Mouse (Mus musculus) ES-E14 (cell line): ENCODE data around the gene Taar3. TPM values are rescaled to one million over a fixed set of nuclear protein-coding genes. Genes with fewer than 3 reads are reported as not detected.

Source experiments
- DNase-seq: peaks from one replicate; pipeline ENCODE4 v3.0.0-alpha.2; 2013; ENCODE audit warnings: low read depth, low spot score
- H3K27ac ChIP-seq: 2 replicates; pipeline ENCODE4 v1.5.1; 2012; ENCODE audit warnings: low read depth, mild to moderate bottlenecking, low read length, moderate library complexity, mixed read lengths; ENCODE audit not compliant: poor library complexity, insufficient read depth, severe bottlenecking
- H3K36me3 ChIP-seq: 2 replicates; pipeline ENCODE4 v1.6.1; 2012; ENCODE audit warnings: mild to moderate bottlenecking, low read length, moderate library complexity, mixed read lengths; ENCODE audit not compliant: control insufficient read depth, poor library complexity, insufficient read depth, severe bottlenecking
- H3K4me1 ChIP-seq, 2 experiments: fragments of 150-350 bp in 1 of 2; sonication (generic) in 1 of 2; 2 replicates each; pipeline ENCODE4 v1.6.1; 2012; ENCODE audit warnings: low read length in 2 of 2, mild to moderate bottlenecking in 1 of 2, mixed read lengths in 1 of 2; ENCODE audit not compliant: control insufficient read depth in 2 of 2, insufficient read depth in 2 of 2, poor library complexity in 1 of 2
- H3K4me3 ChIP-seq, 2 experiments: fragments of 150-350 bp in 1 of 2; sonication (generic) in 1 of 2; 2 replicates each; pipeline ENCODE4 v1.5.1; 2012; ENCODE audit warnings: low read length in 2 of 2, low read depth in 1 of 2, mild to moderate bottlenecking in 1 of 2, mixed read lengths in 1 of 2; ENCODE audit not compliant: insufficient read depth in 1 of 2, poor library complexity in 1 of 2, severe bottlenecking in 1 of 2
- H3K9ac ChIP-seq: 2 replicates; pipeline ENCODE4 v1.6.1; 2012; ENCODE audit warnings: low read depth, mild to moderate bottlenecking, low read length, mixed read lengths; ENCODE audit not compliant: poor library complexity, insufficient read depth, severe bottlenecking
- H3K9me3 ChIP-seq: fragments of 150-350 bp; sonication (generic); 2 replicates; pipeline ENCODE4 v1.6.1; 2012; ENCODE audit warnings: low read depth, mild to moderate bottlenecking, low read length; ENCODE audit not compliant: control insufficient read depth, insufficient read depth
- CHD2 ChIP-seq: IDR thresholded peaks from 2 replicates; pipeline ENCODE4 v1.6.1; 2014; ENCODE audit warnings: mild to moderate bottlenecking, low read depth, low read length, inconsistent platforms
- HCFC1 ChIP-seq: IDR thresholded peaks from 2 replicates; pipeline ENCODE4 v1.6.1; 2012; ENCODE audit warnings: low read length, inconsistent platforms, borderline replicate concordance; ENCODE audit not compliant: insufficient read depth
- MAFK ChIP-seq: IDR thresholded peaks from 2 replicates; pipeline ENCODE4 v1.6.1; 2014; ENCODE audit warnings: mild to moderate bottlenecking, low read depth, low read length, inconsistent platforms; ENCODE audit not compliant: insufficient read depth
- ZC3H11A ChIP-seq: IDR thresholded peaks from 2 replicates; pipeline ENCODE4 v1.6.1; 2012; ENCODE audit warnings: low read depth, mild to moderate bottlenecking, inconsistent platforms, low read length, borderline replicate concordance
- ZNF384 ChIP-seq: IDR thresholded peaks from 2 replicates; pipeline ENCODE4 v1.6.1; 2012; ENCODE audit warnings: low read depth, low read length, inconsistent platforms
- in situ Hi-C, 2 experiments: fragments of 600-800 bp; cut with MboI; formaldehyde crosslinking; loops; one replicate each; pipeline ENCODE4 v1.15.1; 2025; ENCODE audit warnings: low sequenced_read_pairs in 2 of 2, inconsistent platforms in 1 of 2; ENCODE audit not compliant: unreplicated experiment in 2 of 2
- total RNA-seq: library from RNA; depleted of rRNA; stranded (reverse); fragments of 300-350 nt; gene quantifications from 2 replicates; pipeline ENCODE4 v1.2.3, GENCODE M21; 2012

The Taar3 gene
- total RNA-seq, 1 experiment, result not detected

GRCm38 (mm10) chr10:23964921-23965610 is 15.7 kb downstream of the Taar3 start:
- no peaks in the 10 kb centered on the region for H3K9me3 ChIP-seq
- H3K27ac ChIP-seq, result no peak overlapping the region
- H3K9ac ChIP-seq, result no peak overlapping the region
- DNase-seq, result no peak
- no peaks in the 10 kb centered on the region for H3K36me3 ChIP-seq
- in situ Hi-C loops, result loop anchor here in 1 of 2 experiments (25.0 kb wide), 1 partner anchor 647 kb away; no protein-coding TSS in a partner anchor
- no peaks in the 10 kb centered on the region for H3K4me1 ChIP-seq
- no peak for TF ChIP-seq CHD2
- TF ChIP-seq HCFC1, result no peak
- TF ChIP-seq ZNF384, result no peak
- no peak for TF ChIP-seq ZC3H11A
- TF ChIP-seq MAFK, result no peak
- H3K4me3 ChIP-seq, result no peak overlapping the region

DNA sequence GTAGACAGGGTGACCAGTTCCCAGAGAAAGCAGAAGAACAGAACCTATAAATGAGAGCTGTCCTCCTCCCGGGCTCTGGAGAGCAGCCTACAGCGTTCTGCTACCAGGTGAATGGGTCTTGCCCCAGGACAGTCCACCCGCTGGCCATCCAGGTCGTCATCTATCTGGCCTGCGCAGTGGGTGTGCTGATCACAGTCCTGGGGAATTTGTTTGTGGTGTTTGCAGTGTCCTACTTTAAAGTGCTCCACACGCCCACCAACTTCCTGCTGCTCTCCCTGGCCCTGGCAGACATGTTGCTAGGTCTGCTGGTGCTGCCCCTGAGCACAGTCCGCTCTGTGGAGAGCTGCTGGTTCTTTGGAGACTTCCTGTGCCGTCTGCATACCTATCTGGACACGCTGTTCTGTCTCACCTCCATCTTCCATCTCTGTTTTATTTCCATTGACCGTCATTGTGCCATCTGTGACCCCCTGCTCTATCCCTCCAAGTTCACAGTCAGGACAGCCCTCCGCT is 21.4 kb downstream of the Taar3 start, which contains the start of gene Taar5:
Taar5 (plus strand) TSS at position 51 of the 510 bp plus-strand sequence.
- Histone ChIP-seq H3K4me3 (no peak within 1 kb of the TSS), H3K36me3 (no peaks in the 10 kb centered on the region), H3K27ac (no peak within 1 kb of the TSS), H3K4me1 (0 out of 4 replicates have a peak, but pooled peaks cover 0 to 2% of the 10 kb centered on the region in 2 experiments), H3K9me3 (no peaks in the 10 kb centered on the region), H3K9ac (no peak within 1 kb of the TSS)
- TF ChIP-seq CHD2 (no peak), ZC3H11A (no peak), MAFK (no peak), ZNF384 (no peak), HCFC1 (no peak)
- DNase-seq, result no peak
- in situ Hi-C loops, result loop anchor here in 1 of 2 experiments (25.0 kb wide), 1 partner anchor 642 kb away; no protein-coding TSS in a partner anchor

DNA sequence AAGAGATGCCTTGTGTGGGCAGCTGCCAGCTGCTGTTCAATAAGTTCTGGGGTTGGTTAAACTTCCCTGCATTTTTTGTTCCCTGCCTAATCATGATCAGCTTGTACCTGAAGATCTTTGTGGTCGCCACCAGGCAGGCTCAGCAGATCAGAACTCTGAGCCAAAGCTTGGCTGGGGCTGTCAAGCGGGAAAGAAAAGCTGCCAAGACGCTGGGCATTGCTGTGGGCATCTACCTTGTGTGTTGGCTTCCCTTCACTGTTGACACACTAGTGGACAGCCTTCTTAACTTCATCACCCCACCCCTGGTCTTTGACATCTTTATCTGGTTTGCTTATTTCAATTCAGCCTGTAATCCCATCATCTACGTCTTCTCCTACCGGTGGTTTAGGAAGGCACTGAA is 21.9 kb downstream of the Taar3 start:
- no peak for DNase-seq
- H3K36me3 ChIP-seq, result no peaks in the 10 kb centered on the region
- H3K27ac ChIP-seq, result no peak overlapping the region
- no peaks in the 10 kb centered on the region for H3K9me3 ChIP-seq
- in situ Hi-C loops, result loop anchor here in 1 of 2 experiments (25.0 kb wide), 1 partner anchor 641 kb away; no protein-coding TSS in a partner anchor
- H3K4me1 ChIP-seq, result 0 out of 4 replicates have a peak, but pooled peaks cover 0 to 2% of the 10 kb centered on the region in 2 experiments
- TF ChIP-seq ZNF384, result no peak
- no peak for TF ChIP-seq ZC3H11A
- no peak for TF ChIP-seq HCFC1
- TF ChIP-seq CHD2, result no peak
- no peak for TF ChIP-seq MAFK
- no peak overlapping the region for H3K4me3 ChIP-seq
- no peak overlapping the region for H3K9ac ChIP-seq

DNA sequence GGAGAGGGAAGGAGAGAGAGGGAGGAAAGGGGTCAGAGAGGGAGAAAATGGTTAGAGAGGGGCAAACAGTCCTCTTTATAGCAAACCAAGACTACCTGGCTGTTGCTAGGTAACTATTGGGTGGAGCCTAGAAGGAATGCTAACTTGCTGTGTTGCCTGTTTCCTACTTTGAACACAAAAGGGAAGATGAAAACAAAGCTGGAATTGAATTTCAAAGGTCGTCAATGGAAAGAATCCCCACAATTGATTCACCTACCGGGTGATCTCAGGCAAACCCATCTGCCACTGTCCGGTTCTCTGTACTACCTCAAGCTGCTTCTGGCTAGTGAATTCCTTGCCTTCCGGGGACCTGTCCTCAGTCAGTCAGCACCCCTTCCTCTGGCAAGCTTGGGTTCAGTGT is 28.6 kb downstream of the Taar3 start:
- Histone ChIP-seq H3K9me3 (no peaks in the 10 kb centered on the region), H3K9ac (no peak overlapping the region), H3K4me3 (no peak overlapping the region), H3K36me3 (no peaks in the 10 kb centered on the region), H3K4me1 (peaks cover 2 to 4% of the 10 kb centered on the region in 2 experiments), H3K27ac (no peak overlapping the region)
- in situ Hi-C loops, result no loop called here
- DNase-seq, result peak; percentile 62
- TF ChIP-seq HCFC1 (no peak), MAFK (no peak), ZC3H11A (no peak), CHD2 (no peak), ZNF384 (no peak)
